Mouse (Mus musculus) neutrophil, adult 65 days (primary cell): ENCODE results near the gene Vps13c. TPM values are rescaled to one million over a fixed set of nuclear protein-coding genes. Genes with fewer than 3 reads are reported as not detected.

Experiments used
- total RNA-seq: library from RNA; stranded (reverse); gene quantifications from 2 replicates; pipeline ENCODE4 v1.2.4, GENCODE M21; 2023

Gene Vps13c
- total RNA-seq: 56.4 and 94.1 TPM in 2 replicates

GRCm38 (mm10) chr9:67839981-67840859 is at the start of gene Vps13c:
Gene Vps13c, plus strand, starts transcription at chr9:67840396.

DNA sequence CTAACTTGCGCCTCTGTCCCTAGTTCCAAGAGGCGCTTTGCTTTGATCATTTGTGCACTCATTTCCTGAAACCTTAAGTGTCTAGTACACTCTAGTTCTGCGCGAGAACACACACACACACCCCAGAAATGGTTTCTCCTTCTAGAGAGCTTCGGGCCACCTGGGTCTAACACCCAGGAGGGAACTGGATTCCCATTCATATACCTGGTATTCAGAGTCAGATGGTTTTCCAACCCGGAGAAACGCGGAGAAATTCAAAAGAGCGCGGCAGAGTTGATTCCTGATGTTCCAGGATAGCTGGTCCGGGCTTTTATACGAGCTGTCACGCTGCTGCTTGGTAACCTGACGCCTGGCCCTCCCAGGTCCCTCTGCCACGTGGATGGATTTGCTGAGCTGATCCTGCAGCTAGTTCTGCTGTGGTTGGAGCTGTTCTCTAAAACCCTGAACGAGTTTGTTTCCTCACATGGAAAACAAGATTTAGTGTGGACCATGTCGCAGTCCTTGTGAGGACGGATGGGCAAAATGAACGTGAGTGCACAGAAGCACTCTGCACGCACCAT is 8.1 kb upstream of the Vps13c start, which contains the start of gene C2cd4a:
Gene C2cd4a (minus strand): TSS at position 285 of the 560 bp plus-strand sequence.

Other genes starting within 250 kb of the Vps13c start
- not detected in 2 replicates for gene C2cd4b, start 81.0 kb upstream of the Vps13c start, total RNA-seq
- gene C2cd4a, start 8.1 kb upstream of the Vps13c start, total RNA-seq: not detected in 2 replicates